Mouse (Mus musculus): ENCODE results near the gene Arsb. TPM values are rescaled to one million over a fixed set of nuclear protein-coding genes. Genes with fewer than 3 reads are reported as not detected.

The Arsb gene
- polyA plus RNA-seq, 1 experiment from 2014 or later: 11.9 TPM

DNA sequence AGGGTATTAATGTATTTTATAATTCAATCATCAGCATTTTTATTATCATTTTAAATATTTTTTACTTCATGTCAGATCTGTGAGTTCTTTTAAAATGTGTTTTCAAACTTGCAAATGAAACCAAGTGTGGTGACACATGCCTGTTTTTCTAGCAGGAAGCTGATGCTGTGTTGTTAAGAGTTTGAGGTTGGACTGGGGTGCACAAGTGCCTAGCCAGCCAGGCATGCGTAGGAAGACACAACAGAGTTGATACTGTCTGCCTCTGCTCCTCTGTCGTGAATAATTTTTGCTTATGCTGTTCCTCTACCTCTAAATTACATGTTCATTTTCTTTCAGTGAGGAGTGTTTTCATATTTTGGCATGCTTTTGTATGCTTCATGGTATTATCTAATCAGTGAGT is 122.7 kb downstream of the Arsb start:
- H3K4me3 ChIP-seq: no peak overlapping the region

DNA sequence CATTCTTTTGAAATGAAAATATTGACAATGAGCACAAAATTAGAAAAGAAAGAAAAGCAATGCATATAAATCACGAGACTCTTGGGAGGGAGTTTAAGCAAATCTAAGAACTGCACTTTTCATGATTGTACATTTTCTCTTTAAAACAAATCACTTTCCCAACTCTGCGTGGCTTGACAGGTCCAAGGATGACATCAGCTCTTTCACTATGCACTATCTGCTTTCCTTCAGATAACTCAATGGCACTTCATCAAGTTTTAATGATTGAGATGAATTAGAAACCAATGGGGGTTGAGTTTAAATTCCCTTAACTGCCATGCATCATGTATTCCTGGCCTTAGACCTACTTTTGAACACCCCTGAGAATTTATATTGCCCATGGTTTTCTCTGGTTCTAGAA is 124.0 kb downstream of the Arsb start:
- Histone ChIP-seq H3K4me2 (no peak overlapping the region), H3K27ac (no peak overlapping the region), H3K9ac (no peak overlapping the region), H3K4me1 (peaks cover 26% of the 10 kb centered on the region), H3K4me3 (no peak overlapping the region), H3K36me3 (0 out of 2 replicates have a peak, but pooled peaks cover 4% of the 10 kb centered on the region), H3K9me3 (no peaks in the 10 kb centered on the region), H3K27me3 (no peaks in the 10 kb centered on the region)
- ATAC-seq (ENCODE audit: insufficient number of reproducible peaks, insufficient read depth, low FRiP score, low TSS enrichment, low read depth): no peak
- 93% methylated on average over 2 of the region's 2 CpGs for WGBS

More for the DNA sequence above, 122.7 kb downstream of the Arsb start:
- no peak overlapping the region for H3K9ac ChIP-seq
- H3K27ac ChIP-seq: no peak overlapping the region
- H3K9me3 ChIP-seq: no peaks in the 10 kb centered on the region
- 0 out of 2 replicates have a peak, but pooled peaks cover 4% of the 10 kb centered on the region for H3K36me3 ChIP-seq
- H3K4me2 ChIP-seq: no peak overlapping the region
- no peak for ATAC-seq (ENCODE audit: insufficient number of reproducible peaks, insufficient read depth, low FRiP score, low TSS enrichment, low read depth)
- no peaks in the 10 kb centered on the region for H3K27me3 ChIP-seq
- WGBS: 80% methylated on average over 2 of the region's 2 CpGs
- H3K4me1 ChIP-seq: peaks cover 14% of the 10 kb centered on the region

DNA sequence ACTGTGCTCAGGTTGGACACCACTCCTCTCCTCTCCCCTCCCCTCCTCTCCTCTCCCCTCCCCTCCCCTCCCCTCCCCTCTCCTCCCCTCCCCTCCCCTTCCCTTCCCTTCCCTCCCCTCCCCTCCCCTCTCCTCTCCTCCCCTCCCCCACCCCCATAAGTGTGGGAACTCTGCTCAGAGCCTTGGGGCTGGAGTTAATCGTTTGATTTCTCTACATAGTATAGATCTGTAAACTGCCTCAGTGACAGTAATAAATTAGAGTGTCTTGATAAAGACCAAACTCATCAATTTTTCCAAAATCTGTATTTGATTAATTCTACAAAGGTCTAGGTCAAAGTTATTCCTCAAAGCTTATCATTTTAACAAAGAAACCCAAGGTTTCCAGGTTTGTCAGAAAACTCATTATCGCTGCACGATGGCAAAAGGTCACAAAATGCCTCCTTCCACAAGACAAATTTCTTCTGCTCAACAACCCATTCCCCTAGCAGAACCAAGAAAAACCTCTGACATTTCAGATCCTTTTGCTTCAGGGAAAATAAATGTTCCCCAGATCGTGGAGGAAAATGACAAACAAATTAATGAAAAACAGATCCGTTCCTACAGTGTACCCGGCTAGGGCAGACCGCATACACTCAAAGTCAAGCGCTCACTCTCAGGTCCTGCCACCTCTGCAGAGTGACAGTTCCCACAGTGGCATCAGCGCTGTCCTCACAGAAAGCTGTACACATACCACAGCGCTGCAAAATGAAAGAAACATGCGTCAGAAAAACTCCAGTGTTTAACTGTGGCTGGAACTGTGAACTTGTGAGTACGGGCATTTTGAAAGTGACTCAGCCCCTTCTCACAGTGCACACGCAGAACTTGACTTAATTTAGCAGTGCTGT is 126.8 kb downstream of the Arsb start:
- Histone ChIP-seq H3K4me1 (peaks cover 30% of the 10 kb centered on the region), H3K9me3 (no peaks in the 10 kb centered on the region), H3K27ac (peak overlapping the region; percentile 92), H3K27me3 (no peaks in the 10 kb centered on the region), H3K4me3 (no peak overlapping the region), H3K4me2 (peak overlapping the region; percentile 50), H3K9ac (0 out of 2 replicates have a peak overlapping the region, but pooled peaks have one; percentile 7), H3K36me3 (no peaks in the 10 kb centered on the region)
- 20% methylated on average over 13 of the region's 13 CpGs for WGBS
- no peak; the same call in 1 of the 2 replicates for ATAC-seq (ENCODE audit: insufficient number of reproducible peaks, insufficient read depth, low FRiP score, low TSS enrichment, low read depth)

DNA sequence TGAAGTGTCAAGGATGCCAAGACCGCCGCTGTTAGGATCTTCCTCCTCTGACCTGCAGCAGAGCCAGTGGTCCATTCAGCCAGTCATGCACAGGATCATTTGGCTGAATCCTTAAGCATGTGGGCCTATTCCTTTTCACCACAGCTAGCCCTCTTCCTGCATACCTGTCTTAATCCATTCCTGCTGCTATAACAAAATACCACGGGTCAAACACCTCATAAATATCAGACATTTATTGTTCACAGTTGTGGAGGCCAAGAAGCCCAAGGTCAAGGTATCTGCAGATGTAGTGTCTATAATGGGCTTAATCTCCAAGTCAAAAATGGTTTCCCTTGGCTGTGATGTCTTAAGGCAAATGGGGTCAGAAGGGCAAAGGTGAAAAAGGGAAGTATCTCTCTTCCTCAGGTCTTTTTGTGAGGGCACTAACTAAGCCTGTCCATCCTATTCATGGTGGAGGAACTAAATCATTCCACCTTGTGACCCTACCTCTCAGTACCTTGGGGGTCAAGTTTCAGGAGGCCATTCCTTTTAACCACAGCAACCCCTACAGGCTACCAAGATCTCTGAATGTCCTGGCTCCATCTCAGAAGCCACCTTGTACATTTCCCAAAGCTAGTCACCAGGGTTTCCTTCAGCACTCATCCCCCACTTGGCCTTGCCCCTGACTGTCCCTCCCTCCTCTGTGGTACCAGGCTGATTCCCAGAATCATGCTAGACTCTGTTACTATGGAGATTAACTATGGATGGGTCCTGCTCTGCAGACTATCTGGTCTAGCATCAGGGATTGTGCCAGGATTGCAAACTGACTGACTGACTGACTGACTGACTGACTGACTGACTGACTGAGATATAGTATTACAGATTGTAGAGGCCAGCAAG is 128.2 kb downstream of the Arsb start:
- Histone ChIP-seq H3K9me3 (no peaks in the 10 kb centered on the region), H3K27ac (peak overlapping the region; percentile 92), H3K36me3 (no peaks in the 10 kb centered on the region), H3K27me3 (no peaks in the 10 kb centered on the region), H3K4me2 (no peak overlapping the region), H3K4me1 (peaks cover 30% of the 10 kb centered on the region), H3K4me3 (no peak overlapping the region), H3K9ac (no peak overlapping the region)
- ATAC-seq (ENCODE audit: insufficient number of reproducible peaks, insufficient read depth, low FRiP score, low TSS enrichment, low read depth): no peak
- 59% methylated on average over 3 of the region's 3 CpGs for WGBS

DNA sequence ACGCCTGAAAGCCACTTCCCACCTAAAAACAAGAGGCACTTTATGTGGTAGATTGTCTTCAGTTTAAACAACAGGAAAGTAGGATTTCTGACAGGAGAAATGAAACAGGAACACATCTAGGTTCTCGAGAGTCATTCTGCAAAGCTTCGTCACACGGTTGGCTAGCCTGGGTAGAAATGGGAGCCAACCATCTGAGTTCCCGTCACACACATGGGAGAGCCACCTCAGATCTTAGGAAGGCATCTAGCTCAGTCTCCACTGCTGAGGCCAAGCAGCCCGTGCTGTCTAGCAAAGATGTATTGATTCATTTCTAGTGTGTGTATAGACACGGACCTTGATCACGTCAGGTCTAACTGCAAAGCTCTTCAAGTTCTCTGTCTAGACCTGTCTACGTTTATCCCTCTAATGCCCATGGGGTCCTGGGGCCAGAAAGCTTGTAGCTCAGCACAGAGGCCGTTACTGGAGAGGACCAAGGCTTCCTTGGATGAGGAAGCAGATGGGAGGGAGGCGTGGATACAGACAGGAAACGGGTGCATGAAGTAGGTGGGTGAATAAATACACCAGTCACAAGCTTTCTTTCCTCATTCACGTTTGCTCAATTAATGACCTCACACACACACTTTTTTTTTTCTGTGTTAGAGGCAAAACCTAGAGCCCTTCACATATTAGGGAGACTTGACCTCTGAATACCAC is 129.7 kb downstream of the Arsb start:
- H3K27me3 ChIP-seq: no peaks in the 10 kb centered on the region
- H3K36me3 ChIP-seq: no peaks in the 10 kb centered on the region
- no peak overlapping the region for H3K4me3 ChIP-seq
- no peak for ATAC-seq (ENCODE audit: insufficient number of reproducible peaks, insufficient read depth, low FRiP score, low TSS enrichment, low read depth)
- H3K4me1 ChIP-seq: peaks cover 30% of the 10 kb centered on the region
- H3K9ac ChIP-seq: no peak overlapping the region
- H3K9me3 ChIP-seq: no peaks in the 10 kb centered on the region
- H3K27ac ChIP-seq: no peak overlapping the region
- WGBS: 85% methylated on average over 13 of the region's 13 CpGs
- no peak overlapping the region for H3K4me2 ChIP-seq

DNA sequence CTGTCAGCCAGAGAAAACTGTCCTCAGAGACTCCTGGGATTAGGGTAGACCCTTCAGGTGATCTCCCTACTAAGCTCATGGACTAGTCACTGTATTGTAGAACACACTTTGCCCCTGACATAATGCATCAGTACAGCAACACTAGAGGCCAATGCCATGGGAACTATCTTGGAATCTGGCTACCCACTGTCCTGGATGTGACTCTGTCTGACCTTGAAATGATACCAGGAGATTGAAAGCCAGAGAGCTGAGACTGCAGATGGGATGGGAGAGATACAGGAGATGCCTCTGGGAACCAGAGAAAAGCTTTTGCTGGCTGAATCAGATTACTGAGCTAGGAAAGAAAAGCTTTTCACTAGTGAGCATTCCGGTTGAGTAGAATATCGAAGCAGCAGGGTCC is 130.7 kb downstream of the Arsb start:
- Histone ChIP-seq H3K36me3 (no peaks in the 10 kb centered on the region), H3K27ac (no peak overlapping the region), H3K4me3 (no peak overlapping the region), H3K4me1 (peaks cover 29% of the 10 kb centered on the region), H3K9ac (no peak overlapping the region), H3K9me3 (no peaks in the 10 kb centered on the region), H3K4me2 (no peak overlapping the region), H3K27me3 (no peaks in the 10 kb centered on the region)
- 81% methylated on average over 2 of the region's 2 CpGs for WGBS
- no peak for ATAC-seq (ENCODE audit: insufficient number of reproducible peaks, insufficient read depth, low FRiP score, low TSS enrichment, low read depth)

DNA sequence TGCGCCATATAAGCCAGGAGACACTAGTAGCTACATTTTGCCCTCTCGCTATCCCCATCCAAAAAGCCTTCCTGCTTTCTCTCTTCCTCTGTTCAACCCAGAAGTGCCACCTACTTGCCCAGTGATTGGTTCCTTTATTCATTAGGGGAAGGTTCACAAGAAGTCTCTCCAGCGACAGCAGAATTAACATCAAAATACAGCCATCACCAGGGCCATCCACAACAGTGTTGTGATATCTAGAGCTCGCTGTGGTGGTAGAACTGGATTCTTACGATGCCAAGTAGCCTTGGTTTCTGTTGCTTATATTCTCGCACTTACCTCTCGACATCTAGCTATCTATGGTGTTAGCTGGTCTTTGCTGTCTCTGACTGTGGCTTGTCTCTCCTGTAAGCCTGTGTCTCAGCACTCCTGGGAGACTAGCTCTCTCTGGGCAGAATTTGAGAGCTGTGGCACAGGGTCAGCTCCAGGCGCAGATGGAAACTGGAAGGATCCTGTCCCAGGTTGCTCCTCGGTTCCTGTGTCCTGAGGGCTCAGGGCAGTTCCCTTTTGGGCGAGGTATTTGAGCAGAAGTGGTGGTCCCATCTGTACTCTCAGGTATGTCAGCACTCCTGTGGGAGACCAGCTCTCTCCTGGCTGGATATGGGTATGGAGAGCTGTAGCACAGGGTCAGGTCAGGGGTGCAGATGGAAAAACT is 135.3 kb downstream of the Arsb start:
- 88% methylated on average over 10 of the region's 10 CpGs for WGBS
- no peak overlapping the region for H3K9ac ChIP-seq
- no peaks in the 10 kb centered on the region for H3K36me3 ChIP-seq

DNA sequence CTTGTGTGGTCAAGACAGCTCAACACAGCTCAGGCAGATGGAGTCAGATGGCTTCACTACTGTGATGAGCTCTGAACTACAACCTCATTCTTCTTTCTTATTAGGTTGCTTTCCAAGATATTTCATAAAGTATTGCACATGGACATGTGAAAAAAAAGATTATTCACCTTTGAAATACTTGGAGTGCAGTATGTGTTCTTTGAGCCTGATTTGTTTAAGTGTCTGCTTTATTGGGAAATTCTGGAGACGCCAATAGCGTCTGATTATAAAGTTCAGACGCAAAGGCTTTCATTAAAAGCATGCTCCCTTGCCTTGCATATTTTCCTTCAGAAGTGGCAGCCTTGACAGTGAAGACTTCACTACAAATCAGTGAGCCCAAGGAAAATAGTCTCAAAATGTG is 136.5 kb downstream of the Arsb start:
- Histone ChIP-seq H3K9ac (no peak overlapping the region), H3K4me2 (no peak overlapping the region), H3K4me1 (peaks cover 35% of the 10 kb centered on the region), H3K27ac (no peak overlapping the region), H3K4me3 (no peak overlapping the region), H3K27me3 (no peaks in the 10 kb centered on the region), H3K9me3 (no peaks in the 10 kb centered on the region), H3K36me3 (no peaks in the 10 kb centered on the region)
- WGBS: 59% methylated on average over 3 of the region's 3 CpGs
- ATAC-seq (ENCODE audit: insufficient number of reproducible peaks, insufficient read depth, low FRiP score, low TSS enrichment, low read depth): no peak

More for the DNA sequence above, 135.3 kb downstream of the Arsb start:
- no peaks in the 10 kb centered on the region for H3K9me3 ChIP-seq
- no peak overlapping the region for H3K27ac ChIP-seq
- peaks cover 26% of the 10 kb centered on the region for H3K4me1 ChIP-seq
- ATAC-seq (ENCODE audit: insufficient number of reproducible peaks, insufficient read depth, low FRiP score, low TSS enrichment, low read depth): no peak
- no peak overlapping the region for H3K4me3 ChIP-seq
- H3K27me3 ChIP-seq: no peaks in the 10 kb centered on the region
- no peak overlapping the region for H3K4me2 ChIP-seq

DNA sequence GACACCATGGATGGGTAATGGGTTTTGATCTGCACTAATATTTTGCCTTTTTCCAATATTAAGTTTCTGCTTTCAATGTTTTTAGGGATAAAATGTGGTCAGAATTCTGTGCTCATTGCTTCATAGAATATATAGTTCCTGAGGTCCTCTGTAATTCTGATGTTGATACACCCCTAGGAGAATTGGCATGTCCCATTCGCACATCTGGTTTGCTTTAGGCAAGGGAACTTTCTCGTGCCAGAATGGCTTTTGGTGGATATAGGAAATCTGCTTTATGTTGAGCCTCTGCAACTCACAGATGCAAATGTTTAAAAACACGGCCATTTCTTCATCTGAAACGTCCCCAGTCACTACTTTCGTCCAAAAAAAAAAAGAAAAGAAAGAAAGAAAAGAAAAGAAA is 138.4 kb downstream of the Arsb start:
- Histone ChIP-seq H3K27ac (peak overlapping the region; percentile 95), H3K9ac (no peak overlapping the region), H3K4me2 (peak overlapping the region; percentile 35; the same call in 1 of the 2 replicates), H3K9me3 (no peaks in the 10 kb centered on the region), H3K27me3 (no peaks in the 10 kb centered on the region), H3K4me1 (peaks cover 35% of the 10 kb centered on the region), H3K36me3 (no peaks in the 10 kb centered on the region), H3K4me3 (no peak overlapping the region)
- ATAC-seq (ENCODE audit: insufficient number of reproducible peaks, insufficient read depth, low FRiP score, low TSS enrichment, low read depth): no peak
- WGBS: 21% methylated on average over 5 of the region's 5 CpGs

DNA sequence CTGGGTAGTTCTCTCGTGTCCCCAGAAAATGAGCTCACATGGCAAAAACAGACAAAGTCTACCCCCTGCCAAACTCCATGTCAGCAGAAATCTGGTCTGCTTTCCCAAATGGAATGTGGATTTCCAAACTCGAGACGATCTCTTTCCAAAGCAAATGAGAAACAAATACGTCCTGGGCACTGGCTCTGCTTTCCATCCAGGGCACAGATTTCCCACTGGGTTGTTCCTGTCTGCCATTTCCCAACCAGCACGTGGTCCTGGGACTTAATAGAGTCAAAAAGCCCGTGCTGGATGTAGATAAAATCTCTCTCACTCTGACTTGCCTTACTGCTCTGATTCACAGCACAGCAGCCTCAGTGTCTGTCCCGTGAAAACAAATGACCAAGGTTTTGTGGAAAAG is 139.6 kb downstream of the Arsb start:
- H3K4me2 ChIP-seq: no peak overlapping the region
- peaks cover 40% of the 10 kb centered on the region for H3K4me1 ChIP-seq
- 0 out of 2 replicates have a peak overlapping the region, but pooled peaks have one; percentile 40 for H3K9ac ChIP-seq
- no peak overlapping the region for H3K4me3 ChIP-seq
- no peak for ATAC-seq (ENCODE audit: insufficient number of reproducible peaks, insufficient read depth, low FRiP score, low TSS enrichment, low read depth)
- no peaks in the 10 kb centered on the region for H3K36me3 ChIP-seq
- H3K9me3 ChIP-seq: no peaks in the 10 kb centered on the region
- no peaks in the 10 kb centered on the region for H3K27me3 ChIP-seq
- 18% methylated on average over 7 of the region's 7 CpGs for WGBS
- peak overlapping the region; percentile 95 for H3K27ac ChIP-seq
